Mouse (Mus musculus) adrenal gland, adult 8-10 months (tissue): ENCODE measurements around the gene Nipa1. TPM values are rescaled to one million over a fixed set of nuclear protein-coding genes. Genes with fewer than 3 reads are reported as not detected.
A peak's percentile ranks its signal among the peaks of the same experiment; 100 is the strongest.
"Not testable (repeated sequence)": the region's sequence is repeated elsewhere in the genome, so short reads cannot be mapped to it uniquely, and the experiment has no call there.

Experiments used
- DNase-seq: peaks from one replicate; pipeline ENCODE4 v3.0.0; 2022
- total RNA-seq, 4 experiments: library from RNA; stranded (reverse); gene quantifications; 2 replicates each; pipeline ENCODE4 v1.2.4; 2022

Nipa1 gene
- total RNA-seq: 10 to 100 TPM; 11.3 to 14.1 (median 12.3) TPM

- no peak for DNase-seq
Observed at GRCm38 (mm10) chr7:56019930-56020253, at the start of gene Nipa1. TSS of gene Nipa1 (minus strand) at chr7:56019954.

- DNase-seq: no peak
Observed at GRCm38 (mm10) chr7:56066634-56067033, 46.9 kb upstream of the Nipa1 start.

- DNase-seq: no peak
Observed at GRCm38 (mm10) chr7:56066136-56066535, 46.4 kb upstream of the Nipa1 start.

GRCm38 (mm10) chr7:56064876-56065275 is 45.1 kb upstream of the Nipa1 start:
- peak; percentile 57 for DNase-seq

GRCm38 (mm10) chr7:56055338-56055737 is 35.6 kb upstream of the Nipa1 start:
- DNase-seq: no peak

- DNase-seq: no peak
Observed at GRCm38 (mm10) chr7:56052996-56053395, 33.2 kb upstream of the Nipa1 start.

- peak; percentile 23 for DNase-seq
Observed at GRCm38 (mm10) chr7:56050487-56050911, 30.7 kb upstream of the Nipa1 start.

GRCm38 (mm10) chr7:56049831-56050321 is 30.1 kb upstream of the Nipa1 start, which contains the start of gene Herc2:
TSS of gene Herc2 (plus strand) at chr7:56050196.
- DNase-seq: peak; percentile 99

- no peak for DNase-seq
Observed at GRCm38 (mm10) chr7:56047178-56047577, 27.4 kb upstream of the Nipa1 start.

GRCm38 (mm10) chr7:56044267-56044629 is 24.5 kb upstream of the Nipa1 start:
- no peak for DNase-seq

- DNase-seq: no peak
Observed at GRCm38 (mm10) chr7:56043577-56044266, 24.0 kb upstream of the Nipa1 start.

GRCm38 (mm10) chr7:56042353-56042752 is 22.6 kb upstream of the Nipa1 start:
- DNase-seq: peak; percentile 49

GRCm38 (mm10) chr7:56023586-56023985 is 3.8 kb upstream of the Nipa1 start:
- DNase-seq: no peak

- DNase-seq: peak; percentile 47
Observed at GRCm38 (mm10) chr7:56018972-56019929, 503 bp downstream of the Nipa1 start.

- no peak for DNase-seq
Observed at GRCm38 (mm10) chr7:56018446-56018971, 1.2 kb downstream of the Nipa1 start.

GRCm38 (mm10) chr7:56017761-56018160 is 2.0 kb downstream of the Nipa1 start:
- DNase-seq: no peak

- no peak for DNase-seq
Observed at GRCm38 (mm10) chr7:56015837-56016236, 3.9 kb downstream of the Nipa1 start.

- no peak for DNase-seq
Observed at GRCm38 (mm10) chr7:56015172-56015571, 4.6 kb downstream of the Nipa1 start.

GRCm38 (mm10) chr7:56014002-56014702 is 5.6 kb downstream of the Nipa1 start:
- DNase-seq: not testable (repeated sequence)

- no peak for DNase-seq
Observed at GRCm38 (mm10) chr7:56013261-56014001, 6.3 kb downstream of the Nipa1 start.

- no peak for DNase-seq
Observed at GRCm38 (mm10) chr7:56011018-56011333, 8.8 kb downstream of the Nipa1 start.
